Mouse (Mus musculus) frontal cortex, postnatal 36 days (tissue): ENCODE measurements around the gene Fetub.

Experiments used
- DNase-seq, 2 experiments: peaks; one replicate each; pipeline ENCODE4 v3.0.0; 2022; ENCODE audit warnings: low spot score in 2 of 2

Gene Fetub

DNA sequence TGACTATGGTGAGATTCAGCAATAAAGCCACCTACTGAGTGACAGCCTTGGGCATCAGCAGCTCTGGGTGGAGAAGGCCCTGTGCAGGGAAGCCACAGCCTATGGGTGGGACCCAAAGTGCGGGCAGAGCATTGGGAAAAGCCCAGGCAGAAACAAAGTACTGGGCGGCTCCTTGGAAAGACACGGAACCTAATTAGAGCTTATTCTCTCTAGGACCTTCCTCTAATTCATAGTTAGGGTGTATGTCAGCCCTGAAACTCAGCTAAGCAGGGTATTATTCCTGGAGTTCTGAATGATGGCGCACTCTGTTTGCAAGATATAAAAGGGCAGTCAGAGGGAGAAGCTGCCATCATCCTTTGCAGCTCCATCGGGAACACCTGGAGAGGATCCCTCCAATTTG, at the start of gene Fetub:
Gene Fetub (plus strand): TSS at position 301 of the 400 bp plus-strand sequence.
- no peak for DNase-seq

- no peak for DNase-seq
These were observed 45.7 kb upstream of the Fetub start for GRCm38 (mm10) chr16:22872397-22872796.

GRCm38 (mm10) chr16:22873369-22873768, 44.8 kb upstream of the Fetub start:
- DNase-seq: no peak

DNA sequence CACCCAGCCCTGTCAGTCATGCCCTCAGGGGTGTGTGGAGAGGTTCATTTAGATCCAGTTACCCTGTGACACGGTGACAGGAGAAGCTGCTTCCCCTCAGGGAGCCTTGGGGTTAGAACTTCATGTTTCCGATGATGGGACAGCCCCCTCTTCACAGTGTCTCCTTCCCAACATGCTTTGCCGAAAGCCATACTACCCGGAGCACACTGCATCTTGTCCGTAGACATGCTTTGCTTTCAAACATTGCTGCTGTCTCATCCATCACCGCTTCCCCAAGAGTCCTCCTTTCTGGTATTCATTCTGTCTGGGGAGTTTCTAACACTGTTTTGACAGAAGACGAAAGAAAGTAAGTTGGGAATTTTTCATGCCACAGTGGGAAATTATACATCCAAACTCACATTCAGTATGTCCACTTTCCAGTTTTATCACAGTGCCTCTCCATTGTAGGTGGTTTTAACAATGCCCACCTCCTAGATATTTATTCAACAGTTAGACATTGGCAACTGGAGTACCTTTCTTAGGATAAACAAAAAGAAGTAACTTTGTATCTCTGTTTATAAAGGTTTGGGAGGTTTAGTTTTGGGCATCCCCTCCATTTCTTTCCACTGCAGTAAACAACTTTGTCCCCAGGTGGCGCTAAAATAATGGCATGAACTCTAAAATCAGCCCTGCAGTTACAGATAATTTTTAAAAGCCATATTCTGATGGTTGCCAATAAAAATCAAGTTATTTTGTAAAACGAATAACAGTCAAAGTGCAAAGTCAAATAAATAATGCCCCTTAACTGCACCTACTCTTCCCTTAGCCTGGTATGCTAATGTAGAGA, 41.7 kb upstream of the Fetub start:
- DNase-seq: peak in 1 of 2 experiments; percentile 13

- DNase-seq: no peak
These were observed 40.3 kb upstream of the Fetub start for GRCm38 (mm10) chr16:22877660-22878390.

DNA sequence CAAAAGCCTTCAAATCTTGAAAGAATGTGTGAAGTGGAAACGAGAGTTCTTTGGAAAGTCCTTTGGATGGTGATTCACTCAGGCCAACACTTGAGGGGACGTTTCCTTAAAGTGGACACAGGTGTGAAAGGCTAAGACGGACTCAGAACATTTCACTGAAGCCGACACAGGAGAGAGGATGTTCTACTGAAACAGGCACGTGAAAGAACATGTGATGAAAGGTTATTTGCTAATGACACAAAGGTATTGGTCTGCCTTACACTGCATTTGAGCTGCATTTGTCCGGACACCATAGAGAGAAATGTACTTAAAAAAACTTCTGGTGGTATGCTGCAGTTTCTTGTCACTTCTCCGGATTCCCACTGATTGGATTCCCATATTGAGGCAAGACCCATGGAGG, 39.4 kb upstream of the Fetub start:
- no peak for DNase-seq

DNA sequence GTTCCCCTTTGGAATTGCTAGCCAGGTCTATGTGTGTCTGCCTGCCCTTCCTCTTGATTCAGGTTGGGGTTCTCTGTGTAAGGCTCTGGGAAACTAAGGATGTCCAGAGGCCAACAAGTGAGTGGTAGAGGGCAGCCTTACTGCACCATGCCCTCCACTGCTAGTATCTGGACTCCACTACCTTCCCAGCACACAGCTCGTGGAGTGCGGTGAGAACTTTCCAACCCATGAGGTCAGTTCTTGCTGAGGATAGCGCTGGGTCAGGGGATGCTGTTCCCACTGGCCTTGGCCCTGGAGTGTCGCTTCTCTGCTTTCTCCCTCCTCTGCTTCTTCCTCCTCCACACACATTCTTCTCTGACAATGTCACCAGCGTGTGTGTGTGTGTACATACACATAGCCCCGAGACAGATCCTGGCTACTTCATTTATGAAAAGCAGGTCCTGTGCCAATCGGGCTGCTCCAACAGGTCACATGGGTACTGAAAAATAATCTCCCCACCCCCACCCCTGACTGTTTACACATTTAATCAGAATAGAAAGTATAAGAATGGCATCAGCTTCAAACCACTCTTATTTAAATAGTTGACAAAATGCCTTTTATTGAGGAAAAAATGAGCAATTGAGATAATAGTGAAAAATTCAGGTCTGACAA, 38.1 kb upstream of the Fetub start:
- no peak for DNase-seq

DNA sequence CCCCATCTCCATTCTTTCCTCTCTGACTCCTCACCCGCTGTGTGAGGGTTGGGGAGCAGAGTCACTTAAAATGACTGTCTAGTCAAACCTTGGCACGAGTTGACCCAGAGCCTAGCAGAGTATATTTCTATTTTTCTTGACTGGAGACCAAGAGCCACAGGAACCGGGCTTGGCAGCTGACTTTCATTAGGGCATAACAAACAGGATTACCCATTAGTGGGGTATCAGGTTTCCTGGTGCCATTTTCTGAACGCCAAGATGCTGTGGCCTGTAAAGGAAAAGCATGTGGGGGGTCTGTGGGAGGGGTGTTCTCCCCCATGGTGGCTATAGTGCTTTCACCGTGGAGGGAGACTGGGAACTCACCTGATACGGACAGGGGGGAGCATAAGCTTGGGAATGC, 37.2 kb upstream of the Fetub start:
- DNase-seq: no peak

- no peak for DNase-seq
These were observed 36.6 kb upstream of the Fetub start for GRCm38 (mm10) chr16:22881487-22881886.

- no peak for DNase-seq
These were observed 34.7 kb upstream of the Fetub start for GRCm38 (mm10) chr16:22883441-22883840.

- DNase-seq: no peak
These were observed 32.8 kb upstream of the Fetub start for GRCm38 (mm10) chr16:22885356-22885755.

- DNase-seq: no peak
These were observed 31.4 kb upstream of the Fetub start for GRCm38 (mm10) chr16:22886726-22887125.

- DNase-seq: no peak
These were observed 29.3 kb upstream of the Fetub start for GRCm38 (mm10) chr16:22888835-22889234.

DNA sequence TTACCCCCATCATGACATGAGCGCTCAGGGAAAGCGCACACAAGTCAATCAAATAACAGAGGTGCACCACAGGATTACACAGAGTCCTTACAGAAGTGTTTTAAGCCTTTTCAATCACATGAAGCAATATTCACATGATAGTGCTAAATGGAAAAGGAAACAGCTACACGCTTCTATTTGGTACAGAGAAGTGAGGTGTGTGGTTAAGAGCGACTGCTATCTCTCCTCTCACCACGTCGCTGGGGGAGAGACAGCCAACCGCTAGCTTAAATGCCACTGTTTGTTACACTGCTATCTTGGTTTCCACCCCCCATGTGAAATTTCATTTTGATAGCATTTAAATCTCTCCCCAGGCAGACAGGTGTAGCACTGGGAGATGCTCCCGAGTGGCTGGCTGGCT, 28.4 kb upstream of the Fetub start:
- DNase-seq: no peak

DNA sequence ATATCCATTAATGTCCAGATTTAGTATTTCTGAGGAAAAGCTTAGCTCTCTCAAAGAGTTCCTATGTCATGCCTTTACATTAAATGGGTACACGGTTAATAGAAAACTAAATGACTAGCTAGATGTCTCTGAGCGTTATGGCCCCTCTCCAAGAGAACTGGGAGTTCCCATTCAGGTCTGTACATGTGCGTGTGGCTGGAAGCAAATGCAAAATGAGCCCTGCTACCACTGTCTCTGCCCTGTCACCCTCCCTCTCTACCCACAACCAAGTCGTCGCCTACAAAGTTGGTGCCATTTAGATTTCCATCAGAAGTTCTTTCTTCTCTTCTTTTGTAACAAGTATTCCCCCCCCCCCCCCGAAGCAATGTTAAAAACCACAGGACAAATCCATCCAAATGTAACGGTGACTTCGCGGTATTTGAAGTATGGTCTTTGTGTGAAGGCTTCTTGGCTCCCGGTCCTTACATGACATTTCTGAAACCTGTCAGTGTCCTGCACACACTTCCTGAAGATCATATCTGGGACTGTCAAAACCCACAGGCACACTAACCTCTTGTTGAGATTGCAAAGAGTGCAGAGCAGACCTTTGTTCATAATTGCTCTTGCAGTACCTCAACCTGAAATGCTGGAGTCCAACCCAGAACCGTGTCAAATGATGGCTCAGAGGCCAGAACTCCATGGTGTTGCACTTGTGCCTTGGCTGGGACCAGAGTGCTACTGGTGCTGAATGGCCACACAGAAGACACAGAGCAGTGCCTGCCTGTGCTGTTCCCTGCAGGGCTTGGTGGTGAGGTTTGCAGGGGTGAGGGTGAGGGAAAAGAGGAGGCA, 27.2 kb upstream of the Fetub start, which contains the start of gene Ahsg:
Gene Ahsg (plus strand): TSS at position 595 of the 828 bp plus-strand sequence.
- no peak for DNase-seq

DNA sequence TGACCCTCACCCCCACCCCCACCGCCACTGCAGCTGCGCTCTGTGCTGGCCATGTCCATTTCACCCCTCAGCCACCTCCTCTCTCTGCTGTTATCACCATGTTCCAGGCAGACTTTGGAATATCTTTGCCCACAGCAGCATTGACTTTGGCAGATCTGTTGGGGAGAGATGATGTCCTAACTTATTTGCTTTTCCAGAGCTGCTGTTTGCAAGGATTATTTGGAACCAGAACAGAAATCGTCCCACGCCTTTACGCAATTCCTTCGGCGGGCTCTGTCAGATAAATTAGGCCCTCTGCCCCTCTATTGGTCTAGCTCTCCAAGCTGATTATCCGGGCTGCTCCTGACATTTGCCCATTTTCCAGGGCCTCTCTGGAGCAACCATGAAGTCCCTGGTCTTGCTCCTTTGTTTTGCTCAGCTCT, 26.4 kb upstream of the Fetub start:
- no peak for DNase-seq

- no peak for DNase-seq
These were observed 24.0 kb upstream of the Fetub start for GRCm38 (mm10) chr16:22894095-22894494.

DNA sequence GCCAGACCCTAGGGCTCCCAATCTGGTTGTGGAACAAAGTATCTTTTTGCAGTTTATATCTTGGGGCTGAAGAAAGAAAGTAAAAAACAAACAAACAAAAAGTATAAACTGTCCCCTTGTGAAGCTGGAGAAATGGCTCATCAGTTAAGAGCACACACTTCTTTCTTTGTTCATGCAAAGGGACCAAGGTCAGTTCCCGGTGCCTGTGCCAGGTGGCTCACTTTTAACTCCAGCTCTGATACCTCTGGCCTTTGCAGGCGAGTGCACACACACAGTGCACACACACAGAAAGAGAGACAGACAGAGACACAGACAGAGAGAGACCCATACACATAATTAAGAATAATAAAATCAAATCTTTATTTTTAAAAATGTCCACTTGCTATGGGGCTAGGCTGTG, 21.5 kb upstream of the Fetub start:
- DNase-seq: no peak

- DNase-seq: no peak
These were observed 18.8 kb upstream of the Fetub start for GRCm38 (mm10) chr16:22899346-22899745.

GRCm38 (mm10) chr16:22899866-22900570, 18.1 kb upstream of the Fetub start:
- no peak for DNase-seq

- no peak for DNase-seq
These were observed 16.8 kb upstream of the Fetub start for GRCm38 (mm10) chr16:22901326-22901725.
